Mouse (Mus musculus) kidney, embryonic 16.5 days (tissue): ENCODE measurements around the gene Anks1b. TPM values are rescaled to one million over a fixed set of nuclear protein-coding genes. Genes with fewer than 3 reads are reported as not detected.

Experiments used
- ATAC-seq: fragments of 200-750 bp; cut with Nextera tagmentation; 2 replicates; pipeline ENCODE4 v1.8.0; 2017; ENCODE audit warnings: moderate TSS enrichment; ENCODE audit not compliant: low FRiP score, low TSS enrichment
- H3K27ac ChIP-seq: fragments of 300-500 bp; sonication (generic); 2 replicates; pipeline ENCODE4 v1.5.1; 2014; ENCODE audit warnings: low read length
- H3K27me3 ChIP-seq: fragments of 300-500 bp; sonication (generic); 2 replicates; pipeline ENCODE4 v1.6.1; 2014; ENCODE audit warnings: low read length, control low read depth, mixed read lengths; ENCODE audit not compliant: insufficient read depth
- H3K36me3 ChIP-seq: fragments of 300-500 bp; sonication (generic); 2 replicates; pipeline ENCODE4 v1.6.1; 2014; ENCODE audit warnings: low read length, control low read depth, mixed read lengths; ENCODE audit not compliant: insufficient read depth
- H3K4me1 ChIP-seq: fragments of 300-500 bp; sonication (generic); 2 replicates; pipeline ENCODE4 v1.6.1; 2014; ENCODE audit warnings: low read length, control low read depth, mixed read lengths; ENCODE audit not compliant: insufficient read depth
- H3K4me2 ChIP-seq: fragments of 300-500 bp; sonication (generic); replicated peaks from 2 replicates; pipeline ENCODE4 v1.6.1; 2014; ENCODE audit warnings: low read depth, low read length
- H3K4me3 ChIP-seq: fragments of 300-500 bp; sonication (generic); 2 replicates; pipeline ENCODE4 v1.5.1; 2014; ENCODE audit warnings: mild to moderate bottlenecking, low read length
- H3K9ac ChIP-seq: fragments of 300-500 bp; sonication (generic); replicated peaks from 2 replicates; pipeline ENCODE4 v1.6.1; 2014; ENCODE audit warnings: low read length
- H3K9me3 ChIP-seq: fragments of 300-500 bp; sonication (generic); 2 replicates; pipeline ENCODE4 v1.6.1; 2016; ENCODE audit warnings: low read length, control low read depth
- WGBS: fragments of 180-500 bp; shearing (Covaris S2); extraction: QIAGEN DNeasy Blood & Tissue Kit; methylation state at CpG from one replicate; pipeline ENCODE4 v1.1.7; 2014; 5-methylcytosine and 5-hydroxymethylcytosine counted together
- polyA plus RNA-seq: library from polyadenylated mRNA; unstranded; fragments of >200 nt; fragmentation: Nextera tagmentation; extraction: Ambion mirVana; gene quantifications from 2 replicates; pipeline ENCODE4 v1.2.1, GENCODE M21; 2015

Gene Anks1b
- polyA plus RNA-seq, 1 experiment from 2014 or later = 2.2 TPM

GRCm38 (mm10) chr10:90785680-90786079 lies 912.4 kb downstream of the Anks1b start:
- no peak for ATAC-seq
- Histone ChIP-seq H3K4me1 (no peaks in the 10 kb centered on the region), H3K27me3 (no peaks in the 10 kb centered on the region), H3K9me3 (no peaks in the 10 kb centered on the region), H3K4me3 (no peak overlapping the region), H3K4me2 (no peak overlapping the region), H3K27ac (no peak overlapping the region), H3K36me3 (no peaks in the 10 kb centered on the region), H3K9ac (no peak overlapping the region)
- WGBS = 85% methylated on average over 8 of the region's 8 CpGs

- no peak for ATAC-seq
- H3K9ac ChIP-seq = no peak overlapping the region
- no peak overlapping the region for H3K4me3 ChIP-seq
- no peaks in the 10 kb centered on the region for H3K36me3 ChIP-seq
- WGBS = 50% methylated on average over 6 of the region's 6 CpGs
- H3K9me3 ChIP-seq = no peaks in the 10 kb centered on the region
- no peak overlapping the region for H3K27ac ChIP-seq
- H3K4me2 ChIP-seq = no peak overlapping the region
- H3K27me3 ChIP-seq = no peaks in the 10 kb centered on the region
- no peaks in the 10 kb centered on the region for H3K4me1 ChIP-seq
These were observed 929.8 kb downstream of the Anks1b start for GRCm38 (mm10) chr10:90803112-90803511.

- Histone ChIP-seq H3K27me3 (no peaks in the 10 kb centered on the region), H3K9ac (no peak overlapping the region), H3K27ac (no peak overlapping the region), H3K4me3 (no peak overlapping the region), H3K36me3 (no peaks in the 10 kb centered on the region), H3K4me1 (no peaks in the 10 kb centered on the region), H3K4me2 (no peak overlapping the region), H3K9me3 (no peaks in the 10 kb centered on the region)
- 18% methylated on average over 4 of the region's 4 CpGs for WGBS
- ATAC-seq = no peak
These were observed 931.3 kb downstream of the Anks1b start for GRCm38 (mm10) chr10:90804602-90805095.

- no peaks in the 10 kb centered on the region for H3K27me3 ChIP-seq
- 88% methylated on average over 8 of the region's 8 CpGs for WGBS
- no peak overlapping the region for H3K9ac ChIP-seq
- no peak overlapping the region for H3K4me2 ChIP-seq
- no peaks in the 10 kb centered on the region for H3K4me1 ChIP-seq
- H3K27ac ChIP-seq = no peak overlapping the region
- H3K36me3 ChIP-seq = no peaks in the 10 kb centered on the region
- no peak overlapping the region for H3K4me3 ChIP-seq
- no peak for ATAC-seq
- no peaks in the 10 kb centered on the region for H3K9me3 ChIP-seq
These were observed 935.5 kb downstream of the Anks1b start for GRCm38 (mm10) chr10:90808616-90809310.

GRCm38 (mm10) chr10:90809911-90810590 lies 936.7 kb downstream of the Anks1b start:
- H3K4me2 ChIP-seq = no peak overlapping the region
- WGBS = 28% methylated on average over 8 of the region's 8 CpGs

GRCm38 (mm10) chr10:90811446-90811845 lies 938.1 kb downstream of the Anks1b start:
- H3K27ac ChIP-seq = no peak overlapping the region
- H3K4me3 ChIP-seq = no peak overlapping the region
- H3K27me3 ChIP-seq = 0 out of 2 replicates have a peak, but pooled peaks cover 2% of the 10 kb centered on the region
- no peak overlapping the region for H3K4me2 ChIP-seq
- no peaks in the 10 kb centered on the region for H3K9me3 ChIP-seq
- no peak overlapping the region for H3K9ac ChIP-seq
- 78% methylated on average over 4 of the region's 4 CpGs for WGBS
- ATAC-seq = no peak
- H3K4me1 ChIP-seq = no peaks in the 10 kb centered on the region
- no peaks in the 10 kb centered on the region for H3K36me3 ChIP-seq

More at GRCm38 (mm10) chr10:90809911-90810590, 936.7 kb downstream of the Anks1b start:
- no peak for ATAC-seq
- H3K27ac ChIP-seq = no peak overlapping the region
- no peak overlapping the region for H3K9ac ChIP-seq
- no peaks in the 10 kb centered on the region for H3K4me1 ChIP-seq
- no peaks in the 10 kb centered on the region for H3K27me3 ChIP-seq
- no peaks in the 10 kb centered on the region for H3K9me3 ChIP-seq
- no peak overlapping the region for H3K4me3 ChIP-seq
- H3K36me3 ChIP-seq = no peaks in the 10 kb centered on the region

GRCm38 (mm10) chr10:90813326-90813725 lies 940.0 kb downstream of the Anks1b start:
- Histone ChIP-seq H3K27me3 (peaks cover 5% of the 10 kb centered on the region; the same call in 1 of the 2 replicates), H3K4me3 (no peak overlapping the region), H3K36me3 (no peaks in the 10 kb centered on the region), H3K9me3 (no peaks in the 10 kb centered on the region), H3K4me1 (no peaks in the 10 kb centered on the region), H3K4me2 (no peak overlapping the region), H3K27ac (no peak overlapping the region), H3K9ac (no peak overlapping the region)
- 97% methylated on average over 5 of the region's 5 CpGs for WGBS
- no peak for ATAC-seq

GRCm38 (mm10) chr10:90814412-90814811 lies 941.1 kb downstream of the Anks1b start:
- 79% methylated on average over 6 of the region's 6 CpGs for WGBS
- Histone ChIP-seq H3K27me3 (peaks cover 5% of the 10 kb centered on the region; the same call in 1 of the 2 replicates), H3K27ac (no peak overlapping the region)

GRCm38 (mm10) chr10:90818246-90818937 lies 945.1 kb downstream of the Anks1b start:
- no peak overlapping the region for H3K4me2 ChIP-seq
- H3K9ac ChIP-seq = no peak overlapping the region
- WGBS = 29% methylated on average over 10 of the region's 10 CpGs
- no peak overlapping the region for H3K27ac ChIP-seq
- H3K4me3 ChIP-seq = no peak overlapping the region
- ATAC-seq = no peak
- H3K4me1 ChIP-seq = no peaks in the 10 kb centered on the region
- H3K27me3 ChIP-seq = peaks cover 5% of the 10 kb centered on the region; the same call in 1 of the 2 replicates
- no peaks in the 10 kb centered on the region for H3K36me3 ChIP-seq
- H3K9me3 ChIP-seq = no peaks in the 10 kb centered on the region

More at GRCm38 (mm10) chr10:90814412-90814811, 941.1 kb downstream of the Anks1b start:
- H3K4me3 ChIP-seq = no peak overlapping the region
- H3K9me3 ChIP-seq = no peaks in the 10 kb centered on the region
- H3K4me1 ChIP-seq = no peaks in the 10 kb centered on the region
- no peak overlapping the region for H3K4me2 ChIP-seq
- no peak for ATAC-seq
- no peak overlapping the region for H3K9ac ChIP-seq
- no peaks in the 10 kb centered on the region for H3K36me3 ChIP-seq
